ENCODE assay signal across 1 mouse cellular context in genomic region chr8:95331720-95332436, GRCm38 (mm10).
TF ChIP-seq lines count a peak whose summit lies in the region.

TSS of gene Zfp319 (minus strand) at chr8:95331950.
TSS of gene Usb1 (plus strand) at chr8:95332284.

TF ChIP-seq in CH12.LX, 34 proteins besides CTCF, POLR2A, EP300 and RAD21 (continued from another document):
- TF ChIP-seq IRF4 (IDR thresholded peaks at IDR 0.05; ENCODE audit: low read depth, low read length) (no peak; the same call in 1 of the 2 replicates), ETS1 (conservative IDR thresholded peaks at IDR 0.05; ENCODE audit: low read depth, low read length) (no peak), GABPA (IDR thresholded peaks at IDR 0.05; ENCODE audit: insufficient replicate concordance, low read depth, low read length) (no peak), MAZ (IDR thresholded peaks at IDR 0.05; ENCODE audit: low read depth, low read length) (no peak; the same call in none of the 2 replicates), TBP (conservative IDR thresholded peaks at IDR 0.05; ENCODE audit: low read depth, low read length) (no peak; the same call in 1 of the 2 replicates), USF1 (IDR thresholded peaks at IDR 0.05; ENCODE audit: low read depth, low read length) (no peak; the same call in 1 of the 2 replicates), MXI1 (IDR thresholded peaks at IDR 0.05; ENCODE audit: low read depth, low read length) (peak; percentile 25; the same call in 1 of the 2 replicates), CHD1 (IDR thresholded peaks at IDR 0.05; ENCODE audit: low read depth, low read length) (no peak), MAX (IDR thresholded peaks at IDR 0.05; ENCODE audit: low read length) (peak; percentile 13; the same call in 1 of the 2 replicates), ZC3H11A (IDR thresholded peaks at IDR 0.05; ENCODE audit: low read depth, low read length) (no peak), E2F4 (IDR thresholded peaks at IDR 0.05; ENCODE audit: insufficient replicate concordance, low read depth, low read length) (no peak), KAT2A (IDR thresholded peaks at IDR 0.05; ENCODE audit: insufficient replicate concordance, low read length) (no peak), TCF12 (IDR thresholded peaks at IDR 0.05; ENCODE audit: low read depth, low read length) (peak; percentile 53)
